Mouse (Mus musculus) myocyte (in vitro differentiated cells): ENCODE measurements around the gene Hspb7.

ENCODE experiments used
- E2F4 ChIP-seq: IDR thresholded peaks from one replicate; pipeline ENCODE4 v1.6.1; 2011; ENCODE audit warnings: mild to moderate bottlenecking, control low read depth, moderate library complexity; ENCODE audit not compliant: insufficient read depth
- POLR2A ChIP-seq: IDR thresholded peaks from one replicate; pipeline ENCODE4 v1.6.1; 2011; ENCODE audit warnings: low read depth, mild to moderate bottlenecking, control low read depth, moderate library complexity; ENCODE audit not compliant: insufficient read length

GRCm38 (mm10) chr4:141472641-141473321, 52.2 kb downstream of the Hspb7 start:
- TF ChIP-seq POLR2A (no peak), E2F4 (no peak)
